Comparison of ENCODE assay signal across 8 mouse cellular contexts in the genomic region with DNA sequence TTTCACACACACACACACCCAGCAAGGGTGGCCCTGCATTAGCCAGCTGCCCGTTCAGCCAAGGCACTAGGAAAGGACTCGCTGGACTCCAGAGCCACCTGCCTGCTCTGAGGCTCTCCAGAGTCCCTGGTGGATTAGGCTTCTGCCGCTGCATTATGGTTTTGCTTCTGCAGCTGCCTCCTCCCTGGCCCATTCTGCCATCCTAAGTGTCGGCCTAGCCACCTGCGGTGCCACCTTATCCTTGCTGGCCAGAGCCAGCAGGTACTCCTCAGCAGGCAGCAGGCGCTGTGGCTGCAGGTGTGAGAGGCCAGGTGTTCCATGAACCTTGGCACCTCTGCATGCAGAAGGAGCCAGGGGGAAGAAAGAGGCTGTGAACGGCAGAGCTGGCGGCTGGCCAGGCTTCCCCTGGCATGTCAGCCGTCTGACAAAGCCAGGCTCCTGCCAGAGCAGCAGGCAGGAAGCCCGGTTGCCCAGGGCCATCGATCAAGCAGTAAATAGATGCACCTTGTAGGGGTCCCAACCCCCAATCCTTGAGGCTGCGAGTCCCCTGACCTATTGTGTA. TPM values are rescaled to one million over a fixed set of nuclear protein-coding genes. Genes with fewer than 3 reads are reported as not detected.
A peak's percentile ranks its signal among the peaks of the same experiment; 100 is the strongest.
DNase-seq lines count a peak whose midpoint lies in the region; ATAC-seq and TF ChIP-seq lines count a peak whose summit lies in the region.

No protein-coding gene starts in this region.

- H3K4me1 ChIP-seq in cerebellum, adult 2 months (ENCODE audit: control insufficient read depth, insufficient read depth, low read length) = no peaks in the 10 kb centered on the region
- peaks cover 5% of the 10 kb centered on the region for H3K4me1 ChIP-seq in heart, embryonic 11.5 days (ENCODE audit: control insufficient read depth, insufficient read depth, low read length)
- peaks cover 17% of the 10 kb centered on the region for H3K4me1 ChIP-seq in neural tube, embryonic 13.5 days (replicated peaks)

- H3K4me2 ChIP-seq in heart, embryonic 11.5 days = peak overlapping the region; percentile 35; the same call in 1 of the 2 replicates
- H3K4me2 ChIP-seq in neural tube, embryonic 13.5 days = peak overlapping the region; percentile 45

- H3K27ac ChIP-seq in cerebellum, adult 2 months (ENCODE audit: insufficient read depth, low read length) = no peak overlapping the region
- H3K27ac ChIP-seq in heart, embryonic 11.5 days (ENCODE audit: low read depth, low read length) = no peak overlapping the region
- peak overlapping the region; percentile 93 for H3K27ac ChIP-seq in neural tube, embryonic 13.5 days (replicated peaks)

- H3K36me3 ChIP-seq in heart, embryonic 11.5 days (ENCODE audit: control insufficient read depth, insufficient read depth, low read length) = no peaks in the 10 kb centered on the region
- no peaks in the 10 kb centered on the region for H3K36me3 ChIP-seq in neural tube, embryonic 13.5 days

- peak; percentile 10 to 23 for DNase-seq in cerebellum, adult 2 months
- DNase-seq in cerebellum, adult 8-10 months = no peak
- peak; percentile 62 for DNase-seq in Muller cell, postnatal 12 days (ENCODE audit: inconsistent ontology term)
- peak; percentile 58 for DNase-seq in kidney, adult 9 months
- DNase-seq in yolk sac, embryonic 10.5 days (ENCODE audit: low spot score) = no peak

- H3K27me3 ChIP-seq in cerebellum, adult 2 months (ENCODE audit: control insufficient read depth, insufficient read depth, low read length) = no peaks in the 10 kb centered on the region
- H3K27me3 ChIP-seq in heart, embryonic 11.5 days (ENCODE audit: control insufficient read depth, insufficient read depth, low read length) = no peaks in the 10 kb centered on the region
- H3K27me3 ChIP-seq in neural tube, embryonic 13.5 days = no peaks in the 10 kb centered on the region

- TF ChIP-seq CTCF in cerebellum, adult 2 months (IDR thresholded peaks at IDR 0.05; ENCODE audit: borderline replicate concordance, insufficient read depth, low read depth, low read length) = no peak

- H3K9ac ChIP-seq in heart, embryonic 11.5 days (ENCODE audit: low read depth, low read length) = no peak overlapping the region
- H3K9ac ChIP-seq in neural tube, embryonic 13.5 days = peak overlapping the region; percentile 62; the same call in 1 of the 2 replicates

- no peak overlapping the region for H3K4me3 ChIP-seq in cerebellum, adult 2 months (replicated peaks; ENCODE audit: insufficient read depth, low read depth, low read length)
- H3K4me3 ChIP-seq in heart, embryonic 11.5 days (ENCODE audit: low read depth, low read length) = no peak overlapping the region
- no peak overlapping the region for H3K4me3 ChIP-seq in neural tube, embryonic 13.5 days

- WGBS in cerebellum, adult 2 months = 8% methylated on average over 12 of the region's 12 CpGs
- 33% methylated on average over 12 of the region's 12 CpGs for WGBS in heart, embryonic 11.5 days (ENCODE audit: insufficient replicate concordance)
- 10% methylated on average over 12 of the region's 12 CpGs for WGBS in neural tube, embryonic 13.5 days

- no peak for TF ChIP-seq POLR2A in cerebellum, adult 2 months (IDR thresholded peaks at IDR 0.05; ENCODE audit: borderline replicate concordance, insufficient read depth, low read length)

- no peak for ATAC-seq in heart, embryonic 11.5 days (replicated peaks; ENCODE audit: insufficient number of reproducible peaks, low FRiP score, low TSS enrichment)
- peak; percentile 95 for ATAC-seq in neural tube, embryonic 13.5 days (ENCODE audit: low read depth)
- no peak for ATAC-seq in CD4-positive, CD25-positive, alpha-beta regulatory T cell, adult 4 months

- no peaks in the 10 kb centered on the region for H3K9me3 ChIP-seq in heart, embryonic 11.5 days (replicated peaks; ENCODE audit: control insufficient read depth, low read length)
- no peaks in the 10 kb centered on the region for H3K9me3 ChIP-seq in neural tube, embryonic 13.5 days

RNA-seq across cellular contexts. Expression of gene Sox11, which starts 14.8 kb away (rescaled TPM):
- 1.5 and 2.0 TPM in 2 replicates for polyA plus RNA-seq in cerebellum, adult 2 months (2012; rRNA removed)
- polyA plus RNA-seq in heart, embryonic 11.5 days (2014; fragmentation: Nextera tagmentation; extraction: Ambion mirVana) = 36.5 and 43.6 TPM in 2 replicates
- polyA plus RNA-seq in neural tube, embryonic 13.5 days (2015; fragmentation: Nextera tagmentation; extraction: Ambion mirVana) = 512 and 534 TPM in 2 replicates
- under 1 TPM in 1 of 2 experiments, not detected in 1; 0.11 TPM for polyA plus RNA-seq in CD4-positive, CD25-positive, alpha-beta regulatory T cell, adult 4 months (2017; shearing (Covaris generic))

Comparison
In these comparisons a context has a peak if more than half of its experiments do, and no peak if none do; other contexts are left out.
1. DNase-seq: peak in cerebellum, adult 2 months (2 of 2), Muller cell, postnatal 12 days (single experiment) and kidney, adult 9 months (single experiment); none in cerebellum, adult 8-10 months (single experiment) and yolk sac, embryonic 10.5 days (single experiment).
2. RNA of gene Sox11, which starts 14.8 kb away (polyA plus RNA-seq): 512 to 534 TPM in neural tube, embryonic 13.5 days and 36.5 to 43.6 TPM in heart, embryonic 11.5 days; 1.5 to 2.0 TPM in cerebellum, adult 2 months and 0.11 TPM in CD4-positive, CD25-positive, alpha-beta regulatory T cell, adult 4 months; every median in the first group is over 10 times any median in the second.